Mouse (Mus musculus): Measurements from ENCODE around the gene Klk14. TPM values are rescaled to one million over a fixed set of nuclear protein-coding genes. Genes with fewer than 3 reads are reported as not detected.

Gene Klk14
- polyA plus RNA-seq (2012; rRNA removed; ENCODE audit: low replicate concordance) = 0.11 and 0.13 TPM in 2 replicates

DNA sequence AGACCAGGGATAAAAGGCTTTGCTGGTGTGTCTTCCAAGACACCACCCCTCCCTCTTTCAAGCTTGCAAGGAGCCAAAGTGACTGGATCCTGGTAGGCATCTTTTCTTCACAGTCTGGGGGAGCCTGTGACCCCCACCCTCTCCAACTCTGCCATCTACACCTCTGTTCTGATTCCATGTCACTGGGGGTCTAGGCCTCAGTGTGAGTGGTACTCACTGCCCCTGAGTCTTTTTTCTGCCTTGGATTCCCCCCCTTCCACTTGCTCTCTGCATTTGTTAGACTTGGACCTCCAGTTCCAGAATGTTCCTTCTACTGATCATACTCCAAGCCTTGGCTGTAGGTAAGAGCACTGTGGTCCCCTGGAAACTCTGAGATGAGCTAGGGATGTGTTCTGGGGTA is at the start of gene Klk14:
TSS of gene Klk14 (plus strand) at position 301 of the 400 bp plus-strand sequence.

DNA sequence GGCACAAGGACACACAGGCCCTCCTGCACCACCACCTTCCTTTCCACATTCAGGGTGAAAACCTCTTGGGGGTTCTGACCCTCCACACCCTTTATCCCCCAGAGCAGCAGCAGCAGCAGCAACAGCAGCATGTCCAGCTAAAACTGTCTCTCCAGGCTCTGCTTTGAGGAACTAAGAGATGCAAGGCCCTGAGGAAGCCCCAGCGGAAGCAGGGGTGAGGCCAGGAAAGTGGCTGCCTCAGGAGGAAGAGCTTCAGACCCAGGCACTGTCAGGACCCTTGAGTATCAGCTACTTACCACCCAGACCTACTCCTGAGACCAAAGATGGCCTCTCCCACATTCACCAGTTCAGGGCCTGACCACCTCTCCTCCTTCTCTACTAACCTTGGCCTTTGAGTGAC is 30.2 kb upstream of the Klk14 start, which contains the start of gene Siglece:
TSS of gene Siglece (minus strand) at position 160 of the 400 bp plus-strand sequence.

DNA sequence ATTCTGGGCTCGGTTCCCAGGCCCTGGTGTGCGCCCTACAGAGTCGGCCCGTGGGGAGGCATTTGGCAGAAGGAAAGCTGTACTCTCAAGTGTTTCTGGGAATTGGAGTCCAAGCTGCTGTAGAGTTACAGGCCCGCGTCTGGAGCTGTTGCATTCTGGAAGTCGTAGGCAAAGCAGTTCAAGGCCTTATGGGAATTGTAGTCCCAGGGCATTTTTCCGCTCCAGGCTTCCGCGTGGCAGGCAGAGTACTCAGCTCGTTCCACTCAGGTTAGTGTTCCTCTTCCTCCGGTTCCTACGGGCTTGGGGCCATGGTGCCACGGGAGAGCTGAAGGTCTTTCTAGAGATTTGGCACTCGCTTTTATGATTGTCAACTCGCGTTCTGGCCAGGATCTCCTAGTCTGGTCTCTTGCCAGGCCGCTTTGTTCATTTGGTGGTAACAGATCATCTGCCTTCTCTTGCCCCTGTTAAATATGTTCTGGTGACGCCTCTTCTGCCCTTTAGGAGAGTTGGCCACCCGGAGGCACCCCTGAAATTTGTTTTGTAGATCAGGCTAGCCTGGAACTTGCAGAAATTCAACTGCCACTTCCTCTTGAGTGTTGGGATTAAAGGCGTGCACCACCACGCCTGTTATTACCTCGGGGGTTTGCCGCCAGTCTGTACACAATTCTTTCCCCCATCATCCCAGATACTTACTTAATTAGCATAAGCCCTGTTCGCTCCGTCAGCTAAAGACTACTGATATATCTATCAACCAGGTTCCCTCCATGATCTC is 18.2 kb upstream of the Klk14 start, which contains the start of gene Ctu1:
TSS of gene Ctu1 (plus strand) at position 208 of the 772 bp plus-strand sequence.

DNA sequence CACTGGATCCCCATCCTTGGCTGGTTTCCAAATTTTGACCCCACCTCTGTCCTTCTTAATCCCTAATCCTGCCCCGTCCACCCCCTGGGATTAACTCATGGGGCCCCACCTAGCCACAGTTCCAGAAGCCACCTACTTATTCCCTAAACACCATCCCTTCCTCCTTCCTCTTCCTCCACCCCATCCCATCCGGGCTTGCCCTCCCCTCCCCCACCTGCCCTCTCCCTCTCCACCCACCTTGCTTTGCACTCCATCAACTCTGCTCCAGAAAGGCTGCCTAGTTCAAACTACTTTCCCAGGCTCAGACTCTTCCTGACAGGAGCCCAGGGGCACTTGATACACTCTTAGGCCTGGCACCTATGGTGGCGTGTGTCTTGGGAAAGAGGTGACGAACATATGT is 22.0 kb downstream of the Klk14 start, which contains the start of gene Klk13:
TSS of gene Klk13 (plus strand) at position 301 of the 400 bp plus-strand sequence.

Other genes starting within 250 kb of the Klk14 start
- gene Cldnd2, start 249.6 kb upstream of the Klk14 start, polyA plus RNA-seq (2012; rRNA removed; ENCODE audit: low replicate concordance) = not detected in 2 replicates
- gene Etfb, start 246.3 kb upstream of the Klk14 start, polyA plus RNA-seq (2012; rRNA removed; ENCODE audit: low replicate concordance) = 222 and 365 TPM in 2 replicates
- gene Gm45233, start 246.3 kb upstream of the Klk14 start, polyA plus RNA-seq (2012; rRNA removed; ENCODE audit: low replicate concordance) = 4.5 and 4.8 TPM in 2 replicates
- 8.1 and 9.4 TPM in 2 replicates for gene Vsig10l, start 227.3 kb upstream of the Klk14 start, polyA plus RNA-seq (2012; rRNA removed; ENCODE audit: low replicate concordance)
- 4.6 and 8.8 TPM in 2 replicates for gene Iglon5, start 200.3 kb upstream of the Klk14 start, polyA plus RNA-seq (2012; rRNA removed; ENCODE audit: low replicate concordance)
- gene 4931406B18Rik, start 184.5 kb upstream of the Klk14 start, polyA plus RNA-seq (2012; rRNA removed; ENCODE audit: low replicate concordance) = not detected in 2 replicates
- 12.5 and 12.7 TPM in 2 replicates for gene Cd33, start 146.0 kb upstream of the Klk14 start, polyA plus RNA-seq (2012; rRNA removed; ENCODE audit: low replicate concordance)
- gene Zfp658, start 128.2 kb upstream of the Klk14 start, polyA plus RNA-seq (2012; rRNA removed; ENCODE audit: low replicate concordance) = 1.6 and 2.8 TPM in 2 replicates
- gene Zfp719, start 110.8 kb upstream of the Klk14 start, polyA plus RNA-seq (2012; rRNA removed; ENCODE audit: low replicate concordance) = 2.0 and 4.1 TPM in 2 replicates
- gene Zfp819, start 83.2 kb upstream of the Klk14 start, polyA plus RNA-seq (2012; rRNA removed; ENCODE audit: low replicate concordance) = 0.24 TPM in 1 of 2 replicates, not detected in the other
- not detected in 2 replicates for gene Ceacam18, start 55.7 kb upstream of the Klk14 start, polyA plus RNA-seq (2012; rRNA removed; ENCODE audit: low replicate concordance)
- gene Siglece, start 30.3 kb upstream of the Klk14 start, polyA plus RNA-seq (2012; rRNA removed; ENCODE audit: low replicate concordance) = 3.0 and 8.5 TPM in 2 replicates
- 7.1 and 16.3 TPM in 2 replicates for gene Ctu1, start 18.4 kb upstream of the Klk14 start, polyA plus RNA-seq (2012; rRNA removed; ENCODE audit: low replicate concordance)
- gene Klk13, start 22.1 kb downstream of the Klk14 start, polyA plus RNA-seq (2012; rRNA removed; ENCODE audit: low replicate concordance) = 0.12 and 0.14 TPM in 2 replicates
- gene Klk12, start 78.5 kb downstream of the Klk14 start, polyA plus RNA-seq (2012; rRNA removed; ENCODE audit: low replicate concordance) = not detected in 2 replicates
- gene Klk11, start 84.2 kb downstream of the Klk14 start, polyA plus RNA-seq (2012; rRNA removed; ENCODE audit: low replicate concordance) = 1.2 TPM in 1 of 2 replicates, not detected in the other
- 1.3 and 6.0 TPM in 2 replicates for gene Klk10, start 90.6 kb downstream of the Klk14 start, polyA plus RNA-seq (2012; rRNA removed; ENCODE audit: low replicate concordance)
- not detected in 2 replicates for gene Klk9, start 101.5 kb downstream of the Klk14 start, polyA plus RNA-seq (2012; rRNA removed; ENCODE audit: low replicate concordance)
- 4.9 and 6.5 TPM in 2 replicates for gene Klk8, start 107.2 kb downstream of the Klk14 start, polyA plus RNA-seq (2012; rRNA removed; ENCODE audit: low replicate concordance)
- gene Klk7, start 120.9 kb downstream of the Klk14 start, polyA plus RNA-seq (2012; rRNA removed; ENCODE audit: low replicate concordance) = 0.09 TPM in 1 of 2 replicates, not detected in the other
- gene Klk6, start 134.1 kb downstream of the Klk14 start, polyA plus RNA-seq (2012; rRNA removed; ENCODE audit: low replicate concordance) = not detected in 2 replicates
- 0.09 TPM in 1 of 2 replicates, not detected in the other for gene Klk5, start 151.6 kb downstream of the Klk14 start, polyA plus RNA-seq (2012; rRNA removed; ENCODE audit: low replicate concordance)
- gene Klk4, start 190.7 kb downstream of the Klk14 start, polyA plus RNA-seq (2012; rRNA removed; ENCODE audit: low replicate concordance) = 0.09 TPM in 1 of 2 replicates, not detected in the other
- gene Klk15, start 243.3 kb downstream of the Klk14 start, polyA plus RNA-seq (2012; rRNA removed; ENCODE audit: low replicate concordance) = not detected in 2 replicates

Measured in subcutaneous adipose tissue, adult 2 months (tissue).